Mouse (Mus musculus) ovary, postnatal 10 days (tissue): ENCODE data around the gene Mettl7a1.
"Not testable (repeated sequence)": the region's sequence is repeated elsewhere in the genome, so short reads cannot be mapped to it uniquely, and the experiment has no call there.

Source experiments
- DNase-seq: peaks from one replicate; pipeline ENCODE4 v3.0.0; 2022; ENCODE audit warnings: low spot score

Gene Mettl7a1

GRCm38 (mm10) chr15:100301556-100301955 lies 2.4 kb upstream of the Mettl7a1 start:
- no peak for DNase-seq

GRCm38 (mm10) chr15:100303428-100304018 lies 417 bp upstream of the Mettl7a1 start:
- DNase-seq = no peak

- no peak for DNase-seq
Observed at GRCm38 (mm10) chr15:100306201-100306600, 2.3 kb downstream of the Mettl7a1 start.

GRCm38 (mm10) chr15:100307438-100308096 lies 3.6 kb downstream of the Mettl7a1 start:
- DNase-seq = not testable (repeated sequence)

GRCm38 (mm10) chr15:100312346-100312745 lies 8.4 kb downstream of the Mettl7a1 start:
- no peak for DNase-seq

GRCm38 (mm10) chr15:100314448-100315145 lies 10.7 kb downstream of the Mettl7a1 start:
- DNase-seq = no peak

GRCm38 (mm10) chr15:100318014-100318671 lies 14.2 kb downstream of the Mettl7a1 start:
- not testable (repeated sequence) for DNase-seq

- no peak for DNase-seq
Observed at GRCm38 (mm10) chr15:100319884-100320283, 15.9 kb downstream of the Mettl7a1 start.

- DNase-seq = no peak
Observed at GRCm38 (mm10) chr15:100320295-100320905, 16.5 kb downstream of the Mettl7a1 start.

GRCm38 (mm10) chr15:100321134-100321533 lies 17.2 kb downstream of the Mettl7a1 start:
- no peak for DNase-seq

GRCm38 (mm10) chr15:100324021-100324591 lies 20.2 kb downstream of the Mettl7a1 start:
- no peak for DNase-seq

- no peak for DNase-seq
Observed at GRCm38 (mm10) chr15:100325235-100325634, 21.3 kb downstream of the Mettl7a1 start.

GRCm38 (mm10) chr15:100328089-100328488 lies 24.1 kb downstream of the Mettl7a1 start:
- not testable (repeated sequence) for DNase-seq

- not testable (repeated sequence) for DNase-seq
Observed at GRCm38 (mm10) chr15:100329336-100329735, 25.4 kb downstream of the Mettl7a1 start.

- no peak for DNase-seq
Observed at GRCm38 (mm10) chr15:100330739-100331138, 26.8 kb downstream of the Mettl7a1 start.

- not testable (repeated sequence) for DNase-seq
Observed at GRCm38 (mm10) chr15:100332077-100332961, 28.4 kb downstream of the Mettl7a1 start.

GRCm38 (mm10) chr15:100334629-100335028 lies 30.7 kb downstream of the Mettl7a1 start, which contains the start of gene Mettl7a3:
Gene Mettl7a3 (plus strand): TSS chr15:100334929.
- no peak for DNase-seq

GRCm38 (mm10) chr15:100337328-100337727 lies 33.4 kb downstream of the Mettl7a1 start:
- DNase-seq = not testable (repeated sequence)

GRCm38 (mm10) chr15:100337847-100338246 lies 33.9 kb downstream of the Mettl7a1 start:
- not testable (repeated sequence) for DNase-seq

GRCm38 (mm10) chr15:100341314-100341980 lies 37.5 kb downstream of the Mettl7a1 start:
- not testable (repeated sequence) for DNase-seq
